Mouse (Mus musculus): Measurements from ENCODE around the gene Tanc1. TPM values are rescaled to one million over a fixed set of nuclear protein-coding genes. Genes with fewer than 3 reads are reported as not detected.
"Not testable (repeated sequence)": the region's sequence is repeated elsewhere in the genome, so short reads cannot be mapped to it uniquely, and the experiment has no call there.

Tanc1 gene
- total RNA-seq, 2 experiments from 2014 or later, result 3.3 to 3.4 TPM

GRCm38 (mm10) chr2:59842556-59843008 lies 230.7 kb downstream of the Tanc1 start:
- ATAC-seq (replicated peaks; ENCODE audit: low FRiP score, poor library complexity, severe bottlenecking), result no peak

GRCm38 (mm10) chr2:59843156-59843555 lies 231.3 kb downstream of the Tanc1 start:
- ATAC-seq (replicated peaks; ENCODE audit: low FRiP score, poor library complexity, severe bottlenecking), result no peak

- ATAC-seq (replicated peaks; ENCODE audit: low FRiP score, poor library complexity, severe bottlenecking), result no peak
These were observed 232.0 kb downstream of the Tanc1 start for GRCm38 (mm10) chr2:59843848-59844247.

GRCm38 (mm10) chr2:59851885-59852284 lies 240.0 kb downstream of the Tanc1 start:
- not testable (repeated sequence) for ATAC-seq (replicated peaks; ENCODE audit: low FRiP score, poor library complexity, severe bottlenecking)

- no peak for ATAC-seq (replicated peaks; ENCODE audit: low FRiP score, poor library complexity, severe bottlenecking)
These were observed 241.1 kb downstream of the Tanc1 start for GRCm38 (mm10) chr2:59852916-59853315.

GRCm38 (mm10) chr2:59853543-59853942 lies 241.7 kb downstream of the Tanc1 start:
- ATAC-seq (replicated peaks; ENCODE audit: low FRiP score, poor library complexity, severe bottlenecking), result no peak

- ATAC-seq (replicated peaks; ENCODE audit: low FRiP score, poor library complexity, severe bottlenecking), result no peak
These were observed 242.5 kb downstream of the Tanc1 start for GRCm38 (mm10) chr2:59854363-59854762.

- ATAC-seq (replicated peaks; ENCODE audit: low FRiP score, poor library complexity, severe bottlenecking), result no peak; the same call in 1 of the 2 replicates
These were observed 250.8 kb downstream of the Tanc1 start for GRCm38 (mm10) chr2:59862618-59863017.

GRCm38 (mm10) chr2:59870526-59870925 lies 258.7 kb downstream of the Tanc1 start:
- no peak for ATAC-seq (replicated peaks; ENCODE audit: low FRiP score, poor library complexity, severe bottlenecking)

GRCm38 (mm10) chr2:59876482-59876881 lies 264.6 kb downstream of the Tanc1 start:
- ATAC-seq (replicated peaks; ENCODE audit: low FRiP score, poor library complexity, severe bottlenecking), result no peak

GRCm38 (mm10) chr2:59877335-59877734 lies 265.5 kb downstream of the Tanc1 start:
- ATAC-seq (replicated peaks; ENCODE audit: low FRiP score, poor library complexity, severe bottlenecking), result no peak

- no peak for ATAC-seq (replicated peaks; ENCODE audit: low FRiP score, poor library complexity, severe bottlenecking)
These were observed 266.4 kb downstream of the Tanc1 start for GRCm38 (mm10) chr2:59878221-59878620.

- ATAC-seq (replicated peaks; ENCODE audit: low FRiP score, poor library complexity, severe bottlenecking), result no peak
These were observed 269.6 kb downstream of the Tanc1 start for GRCm38 (mm10) chr2:59881404-59881803.

GRCm38 (mm10) chr2:59881831-59882741 lies 270.2 kb downstream of the Tanc1 start, which contains the start of gene Wdsub1:
Gene Wdsub1 (minus strand): TSS chr2:59882591.
- peak; percentile 94 for ATAC-seq (replicated peaks; ENCODE audit: low FRiP score, poor library complexity, severe bottlenecking)

GRCm38 (mm10) chr2:59882742-59883281 lies 271.0 kb downstream of the Tanc1 start:
- peak; percentile 69 for ATAC-seq (replicated peaks; ENCODE audit: low FRiP score, poor library complexity, severe bottlenecking)

GRCm38 (mm10) chr2:59889699-59890098 lies 277.9 kb downstream of the Tanc1 start:
- ATAC-seq (replicated peaks; ENCODE audit: low FRiP score, poor library complexity, severe bottlenecking), result no peak

Other genes with a start within 250 kb of the Tanc1 start
- gene Dapl1, start 127.4 kb upstream of the Tanc1 start, total RNA-seq (2015; ENCODE audit: low replicate concordance), result not detected in 2 replicates
- not detected in 2 replicates for gene Dapl1, start 127.4 kb upstream of the Tanc1 start, total RNA-seq (2017; ENCODE audit: low replicate concordance)